In the genomic region with DNA sequence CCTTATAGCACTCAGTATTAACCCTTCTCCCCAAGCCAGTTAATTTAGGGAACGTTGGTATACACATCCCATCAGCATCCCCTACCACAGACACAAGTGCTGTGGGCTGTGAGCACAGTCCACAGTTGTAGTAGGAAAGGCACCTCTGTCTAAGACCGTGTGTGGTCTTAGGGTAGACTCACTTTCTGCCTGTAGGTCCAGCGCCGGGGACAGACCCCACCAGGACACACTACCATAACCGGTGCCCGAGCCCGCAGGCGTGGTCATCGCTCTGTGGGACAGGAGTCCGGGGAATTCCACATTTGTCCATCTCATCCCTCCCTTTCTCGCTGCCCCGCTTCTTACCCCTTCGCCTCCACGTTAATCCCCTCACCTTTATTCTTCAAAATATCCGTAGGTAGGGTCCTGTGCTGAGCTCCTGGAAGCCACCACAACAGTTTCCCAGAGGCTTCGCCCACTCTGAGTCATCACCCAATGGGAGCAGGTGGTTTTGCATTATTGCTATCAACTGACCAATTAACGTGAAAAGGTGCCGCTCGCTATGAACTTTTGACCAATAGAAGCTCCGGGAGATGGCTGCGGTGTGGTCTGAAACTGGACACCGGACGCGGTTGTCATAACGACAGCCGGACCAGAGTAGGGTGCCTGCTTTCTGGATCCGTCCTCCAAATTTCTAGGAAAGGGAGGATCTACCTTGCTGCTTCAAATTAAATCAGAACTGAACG, we compare ENCODE assay signal across 8 mouse cellular contexts. TPM values are rescaled to one million over a fixed set of nuclear protein-coding genes. Genes with fewer than 3 reads are reported as not detected.
A peak's percentile ranks its signal among the peaks of the same experiment; 100 is the strongest.
DNase-seq lines count a peak whose midpoint lies in the region; ATAC-seq and TF ChIP-seq lines count a peak whose summit lies in the region.

Gene Dnaaf3, minus strand, starts transcription at position 449 of the 725 bp plus-strand sequence.

- 2% methylated on average over 28 of the region's 28 CpGs for WGBS in neural tube, embryonic 13.5 days

- no peaks in the 10 kb centered on the region for H3K36me3 ChIP-seq in ES-Bruce4 (ENCODE audit: control insufficient read depth, insufficient read depth, low read length, poor library complexity, severe bottlenecking)
- no peaks in the 10 kb centered on the region for H3K36me3 ChIP-seq in neural tube, embryonic 13.5 days

- no peak for TF ChIP-seq POLR2A in ES-Bruce4 (IDR thresholded peaks at IDR 0.05; ENCODE audit: insufficient read depth, low read length)

- H3K4me2 ChIP-seq in neural tube, embryonic 13.5 days = peak within 1 kb of the TSS; percentile 51

- H3K27ac ChIP-seq in ES-Bruce4 (ENCODE audit: insufficient read depth, low read length) = no peak within 1 kb of the TSS
- H3K27ac ChIP-seq in brown adipose tissue, adult 24 weeks (replicated peaks; ENCODE audit: low read depth, low read length) = no peak within 1 kb of the TSS
- H3K27ac ChIP-seq in neural tube, embryonic 13.5 days (replicated peaks) = no peak within 1 kb of the TSS

- H3K4me1 ChIP-seq in ES-Bruce4 (ENCODE audit: control insufficient read depth, insufficient read depth, low read length) = peaks cover 4% of the 10 kb centered on the region
- H3K4me1 ChIP-seq in brown adipose tissue, adult 24 weeks (ENCODE audit: control insufficient read depth, insufficient read depth, insufficient read length, low read length) = no peaks in the 10 kb centered on the region
- H3K4me1 ChIP-seq in neural tube, embryonic 13.5 days (replicated peaks) = peaks cover 10% of the 10 kb centered on the region

- H3K9ac ChIP-seq in ES-Bruce4 (ENCODE audit: low read depth, poor library complexity, severe bottlenecking) = 0 out of 2 replicates have a peak within 1 kb of the TSS, but pooled peaks have one; percentile 10
- 0 out of 2 replicates have a peak within 1 kb of the TSS, but pooled peaks have one; percentile 34 for H3K9ac ChIP-seq in neural tube, embryonic 13.5 days

- H3K4me3 ChIP-seq in ES-Bruce4 (ENCODE audit: low read depth, low read length) = peak within 1 kb of the TSS; percentile 75
- peak within 1 kb of the TSS; percentile 44 for H3K4me3 ChIP-seq in brown adipose tissue, adult 24 weeks (ENCODE audit: insufficient read depth, low read depth, low read length)
- peak within 1 kb of the TSS; percentile 28 for H3K4me3 ChIP-seq in neural tube, embryonic 13.5 days

- peak; percentile 61 for ATAC-seq in neural tube, embryonic 13.5 days (ENCODE audit: low read depth)

- no peak for TF ChIP-seq EP300 in ES-Bruce4 (IDR thresholded peaks at IDR 0.05; ENCODE audit: insufficient read depth, low read depth, low read length)

- H3K27me3 ChIP-seq in ES-Bruce4 (ENCODE audit: control insufficient read depth, insufficient read depth, low read length, poor library complexity, severe bottlenecking) = no peaks in the 10 kb centered on the region
- peaks cover 28% of the 10 kb centered on the region for H3K27me3 ChIP-seq in neural tube, embryonic 13.5 days

- no peak for TF ChIP-seq CTCF in ES-Bruce4 (IDR thresholded peaks at IDR 0.05; ENCODE audit: low read depth, low read length)

- DNase-seq in heart, adult 18-20 months = peak; percentile 65 to 78
- DNase-seq in kidney, adult 11 months = peak; percentile 85
- peak; percentile 74 to 81 for DNase-seq in lung, adult 18-20 months
- DNase-seq in cerebellum, adult 11 months = no peak
- no peak for DNase-seq in right cerebral cortex, postnatal 25 days

- no peaks in the 10 kb centered on the region for H3K9me3 ChIP-seq in ES-Bruce4 (replicated peaks; ENCODE audit: control insufficient read depth, insufficient read depth, low read length, poor library complexity, severe bottlenecking)
- no peaks in the 10 kb centered on the region for H3K9me3 ChIP-seq in neural tube, embryonic 13.5 days

RNA-seq across cellular contexts. Expression of gene Dnaaf3, which starts in this region (rescaled TPM):
- polyA plus RNA-seq in ES-Bruce4 (2011; ENCODE audit: insufficient read depth, insufficient read length, low read depth, missing spikeins) = 9.2 and 10.0 TPM in 2 replicates
- not detected in 2 replicates for polyA plus RNA-seq in brown adipose tissue, adult 24 weeks (2012; ENCODE audit: insufficient read depth, insufficient read length, missing spikeins)
- 1 to 10 TPM; 2.0 to 2.5 TPM for total RNA-seq in heart, adult 18-20 months (2021)
- polyA plus RNA-seq in neural tube, embryonic 13.5 days (2015; fragmentation: Nextera tagmentation; extraction: Ambion mirVana) = 1.1 and 1.2 TPM in 2 replicates

Comparison
In these comparisons a context has a peak if more than half of its experiments do, and no peak if none do; other contexts are left out.
1. DNase-seq: peak in heart, adult 18-20 months (2 of 2), kidney, adult 11 months (single experiment) and lung, adult 18-20 months (2 of 2); none in cerebellum, adult 11 months (single experiment) and right cerebral cortex, postnatal 25 days (single experiment).
2. Peak in every context shown above with its lines, with median percentiles within 50 percentile points of each other: H3K4me3 ChIP-seq.